Mouse (Mus musculus) brain, embryonic 14.5 days (tissue): ENCODE results near the gene Usp34. TPM values are rescaled to one million over a fixed set of nuclear protein-coding genes. Genes with fewer than 3 reads are reported as not detected.
"Not testable (repeated sequence)": the region's sequence is repeated elsewhere in the genome, so short reads cannot be mapped to it uniquely, and the experiment has no call there.

Experiments
- DNase-seq: peaks from one replicate; pipeline ENCODE4 v3.0.0-alpha.2; 2011; ENCODE audit warnings: low read depth
- CTCF ChIP-seq: fragments of 200-500 bp; IDR thresholded peaks from 2 replicates; pipeline ENCODE4 v1.5.1; 2012; ENCODE audit warnings: inconsistent platforms, mild to moderate bottlenecking, moderate library complexity, borderline replicate concordance; ENCODE audit not compliant: insufficient read depth, insufficient read length; ENCODE audit errors: extremely low read depth
- POLR2A ChIP-seq: fragments of 200-500 bp; IDR thresholded peaks from 2 replicates; pipeline ENCODE4 v1.6.1; 2012; ENCODE audit warnings: mild to moderate bottlenecking, inconsistent platforms, borderline replicate concordance; ENCODE audit not compliant: poor library complexity, insufficient read depth, insufficient read length, severe bottlenecking; ENCODE audit errors: extremely low read depth
- polyA plus RNA-seq: library from polyadenylated mRNA; depleted of rRNA; stranded (reverse); fragments of >200 nt; gene quantifications from 2 replicates; pipeline ENCODE4 v1.2.3, GENCODE M21; 2012

The Usp34 gene
- polyA plus RNA-seq, 1 experiment, result 57.6 TPM

GRCm38 (mm10) chr11:23492048-23492790, 185.5 kb downstream of the Usp34 start:
- TF ChIP-seq POLR2A (no peak), CTCF (no peak)

DNA sequence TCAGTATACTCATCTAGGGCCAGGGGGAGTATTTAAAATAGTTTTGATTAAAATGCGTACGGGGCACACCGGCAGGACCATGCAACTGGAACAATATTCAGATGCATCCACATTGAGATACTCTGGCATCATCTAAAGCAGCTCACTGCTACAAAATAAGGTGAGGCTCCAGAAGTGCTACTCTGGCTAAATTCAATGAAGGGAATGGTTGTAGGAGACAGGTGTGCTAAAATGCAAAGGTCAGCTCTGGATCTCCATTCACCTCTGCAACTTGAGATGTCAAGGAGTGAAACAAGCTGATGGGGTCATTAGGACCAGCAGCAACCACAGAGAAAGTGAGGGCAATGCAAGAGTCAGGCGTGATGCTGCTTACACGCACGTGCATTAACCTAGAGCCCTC, 188.5 kb downstream of the Usp34 start:
- no peak for TF ChIP-seq CTCF
- TF ChIP-seq POLR2A, result no peak
- no peak for DNase-seq

More at GRCm38 (mm10) chr11:23492048-23492790, 185.5 kb downstream of the Usp34 start:
- DNase-seq, result no peak

DNA sequence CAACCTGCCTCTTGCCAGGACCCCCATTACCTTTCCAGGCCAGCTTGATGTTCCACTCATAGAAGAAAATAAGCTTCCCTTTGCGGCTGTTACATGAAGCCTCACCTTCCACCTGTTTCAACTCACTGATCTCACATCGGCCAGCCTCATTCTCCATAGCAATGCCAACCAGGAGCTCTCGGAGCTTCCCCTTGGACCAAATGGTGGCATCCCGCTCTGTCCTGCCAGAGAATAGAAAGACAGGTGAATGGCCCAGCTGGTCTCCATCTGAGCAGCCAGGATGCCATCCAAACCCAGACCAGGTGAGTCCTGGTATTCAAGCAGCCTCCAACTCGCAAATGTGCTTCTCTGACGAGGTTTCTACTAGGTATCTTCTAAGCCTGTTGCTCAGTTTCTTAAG, 190.0 kb downstream of the Usp34 start:
- peak; percentile 25 for DNase-seq
- TF ChIP-seq CTCF (no peak), POLR2A (no peak)

DNA sequence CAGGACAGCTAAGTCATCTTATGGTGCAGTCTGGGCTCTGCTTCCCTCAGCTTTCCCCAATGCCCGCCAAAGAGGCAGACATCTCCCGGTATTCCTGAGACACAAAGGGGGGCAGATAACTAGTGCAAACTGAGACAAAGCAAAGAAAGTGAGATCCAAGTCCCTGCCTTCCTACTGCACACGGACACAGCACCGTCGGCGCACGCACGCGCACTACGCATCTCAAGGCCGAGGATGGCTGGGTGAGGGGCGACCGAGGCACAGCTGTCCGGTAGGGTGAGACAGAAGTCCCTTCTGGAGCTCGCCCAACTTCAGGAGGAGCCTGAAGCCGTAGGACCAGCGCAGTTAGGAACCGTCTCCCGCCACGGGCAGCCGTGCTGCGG, 190.6 kb downstream of the Usp34 start:
- DNase-seq, result peak; percentile 94

DNA sequence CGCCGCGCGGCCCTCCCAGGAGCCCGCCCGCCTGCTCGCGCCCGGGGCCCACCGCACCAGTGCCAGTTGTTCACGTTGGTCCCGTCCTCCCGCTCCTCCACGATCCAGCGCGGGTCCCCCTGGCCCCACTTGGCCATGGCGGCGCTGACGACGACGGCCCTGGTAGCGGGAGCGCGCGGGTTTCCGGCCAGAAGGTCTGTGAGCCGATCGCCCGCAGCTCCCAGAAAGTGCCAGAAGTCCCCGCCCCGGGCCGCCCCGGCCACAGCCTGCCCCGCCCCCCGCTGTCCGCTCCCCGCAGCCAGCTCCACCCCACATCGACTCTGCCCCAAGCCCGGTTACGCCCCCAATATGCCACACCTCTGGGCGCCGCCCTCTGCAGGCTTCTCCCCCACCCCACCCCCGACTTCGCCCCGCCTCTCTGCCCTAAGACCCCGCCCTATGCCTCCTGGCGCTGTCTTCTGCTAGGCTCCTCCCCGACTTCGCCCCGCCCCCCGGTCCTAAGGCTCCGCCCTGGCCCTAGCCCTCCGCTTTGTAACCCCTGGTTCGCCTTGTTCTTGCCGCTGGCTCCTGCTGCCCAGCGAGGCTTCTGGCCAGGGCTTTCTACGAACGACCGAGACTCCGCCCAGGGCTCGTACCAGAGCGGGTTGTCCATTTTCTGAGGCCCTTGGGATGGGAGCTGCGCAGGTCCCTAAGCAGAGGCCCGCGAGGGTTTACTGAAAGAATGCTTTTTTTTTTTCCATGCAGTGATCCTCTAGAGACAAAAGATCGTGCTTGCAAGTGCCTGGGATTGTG, 191.2 kb downstream of the Usp34 start, which contains the start of gene Ahsa2:
TSS of gene Ahsa2 (minus strand) at position 313 of the 792 bp plus-strand sequence.
- DNase-seq, result peak; percentile 99
- TF ChIP-seq CTCF (no peak), POLR2A (peak; percentile 57; the same call in 1 of the 2 replicates)

More for the DNA sequence above, 190.6 kb downstream of the Usp34 start:
- TF ChIP-seq CTCF, result no peak
- TF ChIP-seq POLR2A, result no peak

DNA sequence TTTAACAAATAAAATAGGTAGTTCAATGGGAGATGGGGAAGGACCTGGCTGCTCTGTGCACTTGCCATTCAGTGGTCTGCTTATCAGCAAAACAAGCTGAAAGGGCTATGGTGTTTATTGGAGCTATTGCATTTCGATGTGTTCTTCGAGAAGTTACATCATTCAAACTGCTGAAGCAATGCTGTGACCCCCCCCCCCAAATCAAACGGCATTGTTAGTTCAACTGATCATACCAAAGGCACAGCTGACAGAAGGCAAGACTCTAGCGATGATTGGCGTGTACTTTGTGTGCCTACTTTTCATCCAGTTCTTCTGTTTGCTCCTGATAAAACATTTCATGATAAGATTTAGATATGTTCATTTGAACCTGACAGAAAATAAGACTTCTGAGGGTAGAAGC, 191.9 kb downstream of the Usp34 start:
- TF ChIP-seq CTCF (no peak), POLR2A (no peak)
- no peak for DNase-seq

- not testable (repeated sequence) for DNase-seq
These were observed 198.1 kb downstream of the Usp34 start for GRCm38 (mm10) chr11:23504801-23505200.

DNA sequence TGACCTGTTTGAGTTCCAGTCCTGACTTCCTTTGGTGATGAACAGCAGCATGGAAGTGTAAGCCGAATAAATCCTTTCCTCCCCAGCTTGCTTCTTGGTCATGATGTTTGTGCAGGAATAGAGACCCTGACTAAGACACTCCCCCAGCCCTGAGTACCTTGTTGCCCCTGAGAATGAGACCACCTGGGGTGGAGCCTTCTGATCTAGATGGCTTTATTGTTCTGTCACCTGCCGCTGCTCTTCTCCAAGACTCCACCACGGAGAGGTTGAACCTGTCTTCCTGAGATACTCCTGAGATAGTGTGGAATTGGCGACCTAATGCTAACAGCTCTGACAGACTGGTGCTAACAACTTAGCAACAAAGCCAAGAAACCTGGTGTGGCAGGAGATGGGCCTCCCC, 208.1 kb downstream of the Usp34 start:
- DNase-seq, result not testable (repeated sequence)

DNA sequence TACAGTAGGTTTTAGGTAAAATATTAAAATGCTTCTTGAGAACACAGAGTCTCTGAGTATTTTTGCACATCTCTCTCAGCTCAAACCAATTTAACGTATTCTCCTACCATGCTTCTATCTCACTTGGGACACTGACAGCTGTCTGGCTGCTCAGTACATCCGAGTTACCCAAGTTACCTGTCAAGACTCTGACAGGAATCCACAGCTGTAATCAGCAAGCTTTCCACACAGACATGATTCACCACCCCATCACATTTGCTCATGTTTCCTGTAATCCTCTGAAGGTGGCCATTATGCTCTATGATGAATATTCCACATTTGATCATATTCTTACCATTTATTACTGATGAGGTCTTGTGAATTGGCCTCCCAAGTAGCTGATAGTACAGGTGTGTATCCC, 208.6 kb downstream of the Usp34 start:
- DNase-seq, result no peak
- no peak for TF ChIP-seq CTCF
- TF ChIP-seq POLR2A, result no peak

DNA sequence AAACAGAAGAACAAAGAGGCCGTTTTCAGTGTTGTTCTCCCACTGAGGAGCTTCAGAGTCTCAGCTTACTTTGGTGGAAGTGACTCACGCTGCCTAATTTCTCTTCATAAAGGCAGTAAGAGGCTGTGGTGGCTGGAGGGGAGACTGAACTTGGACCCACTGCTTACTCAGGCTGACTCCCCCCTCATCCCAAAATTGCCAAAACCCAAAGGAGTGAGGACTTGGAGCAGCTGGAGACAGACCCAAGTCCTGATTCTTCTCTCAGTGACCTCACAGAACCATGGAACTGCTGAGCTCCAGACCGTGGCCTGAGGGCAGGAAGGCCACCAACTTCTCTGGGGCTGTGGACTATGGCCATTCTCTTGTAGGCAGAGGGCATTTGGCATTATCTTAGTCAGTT, 212.3 kb downstream of the Usp34 start:
- no peak for TF ChIP-seq POLR2A
- TF ChIP-seq CTCF, result no peak
- no peak for DNase-seq

DNA sequence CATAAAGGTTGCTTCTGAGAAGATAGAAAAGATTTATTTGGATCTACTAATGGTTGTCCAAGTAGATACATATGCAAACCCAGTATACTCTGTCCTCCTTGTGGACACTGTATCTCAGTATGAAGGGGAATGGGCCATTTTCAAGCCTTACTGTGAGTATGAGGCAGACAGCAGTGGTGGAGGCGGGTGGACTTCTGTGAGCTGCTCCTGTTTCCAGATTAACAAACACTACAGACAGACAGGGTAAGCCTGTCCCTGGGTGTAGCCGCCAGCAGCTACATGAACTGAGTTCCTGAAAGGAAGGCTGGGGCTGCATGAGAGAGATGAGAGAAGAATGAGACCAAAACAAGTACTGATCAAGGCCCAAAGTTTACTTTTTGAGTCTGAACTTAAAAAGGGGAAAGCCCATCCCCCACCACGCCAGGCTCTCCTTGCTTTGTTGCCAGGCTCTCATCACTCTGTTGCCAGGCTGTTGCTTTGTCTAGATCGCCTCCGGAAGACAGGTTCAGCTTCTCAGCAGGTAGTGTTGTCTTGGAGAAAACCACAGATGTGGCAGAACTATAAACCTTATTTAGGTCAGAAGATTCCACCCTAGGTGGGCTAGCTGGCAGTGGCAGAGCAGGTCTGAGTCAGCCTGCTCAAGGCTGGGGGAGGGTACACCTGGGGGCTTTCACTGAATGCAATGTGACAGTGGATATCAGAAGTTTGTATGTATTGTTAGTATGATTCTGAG, 213.9 kb downstream of the Usp34 start, which contains the start of gene 1700093K21Rik:
TSS of gene 1700093K21Rik (minus strand) at position 683 of the 733 bp plus-strand sequence.
- TF ChIP-seq POLR2A, result no peak
- TF ChIP-seq CTCF, result no peak
- peak; percentile 9 for DNase-seq
